Mouse (Mus musculus): Measurements from ENCODE around the gene Pcolce. TPM values are rescaled to one million over a fixed set of nuclear protein-coding genes. Genes with fewer than 3 reads are reported as not detected.
A peak's percentile ranks its signal among the peaks of the same experiment; 100 is the strongest.
"Not testable (repeated sequence)": the region's sequence is repeated elsewhere in the genome, so short reads cannot be mapped to it uniquely, and the experiment has no call there.

Gene Pcolce
- total RNA-seq, 4 experiments from 2014 or later: 12.8 to 14.6 (median 13.8) TPM

GRCm38 (mm10) chr5:137629906-137630545, 16.4 kb upstream of the Pcolce start:
- no peak for DNase-seq (ENCODE audit: low spot score in 2 of 2)

- DNase-seq (ENCODE audit: low spot score in 2 of 2): no peak
Measured at GRCm38 (mm10) chr5:137629306-137629721, 15.7 kb upstream of the Pcolce start.

- peak; percentile 91 to 100 for DNase-seq (ENCODE audit: low spot score in 2 of 2)
Measured at GRCm38 (mm10) chr5:137628498-137629305, 15.1 kb upstream of the Pcolce start, which contains the start of the genes Fbxo24, Lrch4 and Gm20605. Fbxo24 (minus strand) TSS chr5:137629002. Lrch4 (plus strand) TSS chr5:137629121. Gm20605 (plus strand) TSS chr5:137629175.

GRCm38 (mm10) chr5:137627991-137628390, 14.4 kb upstream of the Pcolce start:
- no peak for DNase-seq (ENCODE audit: low spot score in 2 of 2)

- no peak for DNase-seq (ENCODE audit: low spot score in 2 of 2)
Measured at GRCm38 (mm10) chr5:137623937-137624530, 10.4 kb upstream of the Pcolce start.

GRCm38 (mm10) chr5:137615347-137615746, 1.8 kb upstream of the Pcolce start:
- DNase-seq (ENCODE audit: low spot score in 2 of 2): no peak

GRCm38 (mm10) chr5:137614921-137615320, 1.3 kb upstream of the Pcolce start:
- DNase-seq (ENCODE audit: low spot score in 2 of 2): not testable (repeated sequence)

GRCm38 (mm10) chr5:137613076-137613475, 508 bp downstream of the Pcolce start:
- DNase-seq (ENCODE audit: low spot score in 2 of 2): no peak

- DNase-seq (ENCODE audit: low spot score in 2 of 2): no peak
Measured at GRCm38 (mm10) chr5:137611245-137611602, 2.4 kb downstream of the Pcolce start.

GRCm38 (mm10) chr5:137610548-137611244, 2.9 kb downstream of the Pcolce start:
- DNase-seq (ENCODE audit: low spot score in 2 of 2): no peak

GRCm38 (mm10) chr5:137610056-137610455, 3.5 kb downstream of the Pcolce start:
- DNase-seq (ENCODE audit: low spot score in 2 of 2): no peak

- DNase-seq (ENCODE audit: low spot score in 2 of 2): no peak
Measured at GRCm38 (mm10) chr5:137609292-137609691, 4.3 kb downstream of the Pcolce start.

- DNase-seq (ENCODE audit: low spot score in 2 of 2): no peak
Measured at GRCm38 (mm10) chr5:137608654-137609190, 4.9 kb downstream of the Pcolce start.

GRCm38 (mm10) chr5:137607860-137608653, 5.5 kb downstream of the Pcolce start:
- DNase-seq (ENCODE audit: low spot score in 2 of 2): no peak

GRCm38 (mm10) chr5:137601365-137601729, 12.2 kb downstream of the Pcolce start:
- DNase-seq (ENCODE audit: low spot score in 2 of 2): no peak

GRCm38 (mm10) chr5:137600619-137601364, 12.8 kb downstream of the Pcolce start, which contains the start of gene Mospd3:
Mospd3 (minus strand) TSS chr5:137601058.
- DNase-seq (ENCODE audit: low spot score in 2 of 2): peak; percentile 93 to 95

GRCm38 (mm10) chr5:137600281-137600618, 13.3 kb downstream of the Pcolce start:
- peak in 1 of 2 experiments; percentile 12 for DNase-seq (ENCODE audit: low spot score in 2 of 2)

- DNase-seq (ENCODE audit: low spot score in 2 of 2): no peak
Measured at GRCm38 (mm10) chr5:137599600-137599999, 14.0 kb downstream of the Pcolce start.

GRCm38 (mm10) chr5:137598100-137598826, 15.3 kb downstream of the Pcolce start:
- DNase-seq (ENCODE audit: low spot score in 2 of 2): no peak

Data from left cerebral cortex, adult 8-10 months (tissue).